Mouse (Mus musculus): ENCODE data around the gene Cd44. TPM values are rescaled to one million over a fixed set of nuclear protein-coding genes. Genes with fewer than 3 reads are reported as not detected.

The Cd44 gene
- total RNA-seq, 2 experiments from 2014 or later = 31.8 to 61.6 TPM

GRCm38 (mm10) chr2:102778208-102778607 is 123.3 kb downstream of the Cd44 start:
- ATAC-seq (replicated peaks; ENCODE audit: low FRiP score, poor library complexity, severe bottlenecking) = no peak

- no peak for ATAC-seq (replicated peaks; ENCODE audit: low FRiP score, poor library complexity, severe bottlenecking)
Observed at GRCm38 (mm10) chr2:102775561-102775960, 125.9 kb downstream of the Cd44 start.

- ATAC-seq (replicated peaks; ENCODE audit: low FRiP score, poor library complexity, severe bottlenecking) = no peak
Observed at GRCm38 (mm10) chr2:102774700-102775099, 126.8 kb downstream of the Cd44 start.

GRCm38 (mm10) chr2:102772276-102772675 is 129.2 kb downstream of the Cd44 start:
- no peak for ATAC-seq (replicated peaks; ENCODE audit: low FRiP score, poor library complexity, severe bottlenecking)

- no peak for ATAC-seq (replicated peaks; ENCODE audit: low FRiP score, poor library complexity, severe bottlenecking)
Observed at GRCm38 (mm10) chr2:102771304-102771703, 130.2 kb downstream of the Cd44 start.

- ATAC-seq (replicated peaks; ENCODE audit: low FRiP score, poor library complexity, severe bottlenecking) = no peak
Observed at GRCm38 (mm10) chr2:102768267-102768666, 133.2 kb downstream of the Cd44 start.

- ATAC-seq (replicated peaks; ENCODE audit: low FRiP score, poor library complexity, severe bottlenecking) = no peak
Observed at GRCm38 (mm10) chr2:102764602-102765374, 136.7 kb downstream of the Cd44 start.

GRCm38 (mm10) chr2:102763991-102764390 is 137.5 kb downstream of the Cd44 start:
- ATAC-seq (replicated peaks; ENCODE audit: low FRiP score, poor library complexity, severe bottlenecking) = no peak

GRCm38 (mm10) chr2:102763176-102763575 is 138.3 kb downstream of the Cd44 start:
- no peak for ATAC-seq (replicated peaks; ENCODE audit: low FRiP score, poor library complexity, severe bottlenecking)

Other genes with a start within 250 kb of the Cd44 start
- not detected in 2 replicates for gene Slc1a2, start 243.0 kb downstream of the Cd44 start, total RNA-seq (2015; ENCODE audit: low replicate concordance)
- not detected in 2 replicates for gene Slc1a2, start 243.0 kb downstream of the Cd44 start, total RNA-seq (2017; ENCODE audit: low replicate concordance)
- gene Pdhx, start 171.8 kb upstream of the Cd44 start, total RNA-seq (2015; ENCODE audit: low replicate concordance) = 7.2 and 15.1 TPM in 2 replicates
- gene Pdhx, start 171.8 kb upstream of the Cd44 start, total RNA-seq (2017; ENCODE audit: low replicate concordance) = 14.0 and 16.6 TPM in 2 replicates
- gene Apip, start 172.0 kb upstream of the Cd44 start, total RNA-seq (2015; ENCODE audit: low replicate concordance) = 45.3 and 109 TPM in 2 replicates
- gene Apip, start 172.0 kb upstream of the Cd44 start, total RNA-seq (2017; ENCODE audit: low replicate concordance) = 24.8 and 28.9 TPM in 2 replicates